Mouse (Mus musculus): ENCODE data around the gene Macf1.

- TF ChIP-seq CTCF (conservative IDR thresholded peaks at IDR 0.05; ENCODE audit: low read length) = no peak
- no peak for TF ChIP-seq NANOG (IDR thresholded peaks at IDR 0.05; ENCODE audit: borderline replicate concordance, low read length)
- TF ChIP-seq POU5F1 (IDR thresholded peaks at IDR 0.05; ENCODE audit: borderline replicate concordance, low read length) = no peak
These were observed 156.6 kb downstream of the Macf1 start for GRCm38 (mm10) chr4:123527607-123528010.

Measured in E14TG2a.4 (cell line).